ENCODE assay signal across 10 mouse cellular contexts in genomic region chr9:71571150-71571633, GRCm38 (mm10). TPM values are rescaled to one million over a fixed set of nuclear protein-coding genes. Genes with fewer than 3 reads are reported as not detected.
DNase-seq lines count a peak whose midpoint lies in the region; ATAC-seq and TF ChIP-seq lines count a peak whose summit lies in the region.
"Had no signal": no experiment of that assay in that cellular context is flagged by ENCODE, and none has a peak within 500 bp of the region (broad histone marks: within the 10 kb centered on the region; RNA-seq: fewer than 3 reads in every experiment).

No protein-coding gene starts in this region.

- 70% methylated on average over 7 of the region's 7 CpGs for WGBS in heart, embryonic 10.5 days
- WGBS in lung, postnatal 0 days: 44% methylated on average over 7 of the region's 7 CpGs

- peaks cover 26% of the 10 kb centered on the region for H3K4me1 ChIP-seq in heart, embryonic 10.5 days
- peaks cover 7% of the 10 kb centered on the region; the same call in 1 of the 2 replicates for H3K4me1 ChIP-seq in lung, postnatal 0 days (ENCODE audit: insufficient read depth, low read depth, low read length)

- H3K4me2 ChIP-seq in lung, postnatal 0 days (replicated peaks; ENCODE audit: low read depth, low read length): no peak overlapping the region
- H3K4me2 ChIP-seq: hindbrain, embryonic 12.5 days had no signal

- H3K9ac ChIP-seq in lung, postnatal 0 days (replicated peaks; ENCODE audit: low read depth): no peak overlapping the region
- H3K9ac ChIP-seq: hindbrain, embryonic 12.5 days; liver, embryonic 14.5 days had no signal

- DNase-seq in heart, adult 11 months: peak; percentile 92
- no peak for DNase-seq in heart, embryonic 10.5 days (ENCODE audit: low spot score)
- DNase-seq in lung, postnatal 0 days (ENCODE audit: low spot score): peak; percentile 17
- no peak for DNase-seq in lung, postnatal 25 days (ENCODE audit: low spot score)
- peak; percentile 38 for DNase-seq in left cerebral cortex, postnatal 36 days (ENCODE audit: low spot score in 2 of 2)
- peak; percentile 77 for DNase-seq in thymus, postnatal 0 days (ENCODE audit: low spot score)
- DNase-seq in adrenal gland, adult 8-10 months: no peak

- TF ChIP-seq EP300 in lung, postnatal 0 days (IDR thresholded peaks at IDR 0.05): no peak

- H3K36me3 ChIP-seq in heart, embryonic 10.5 days: peaks cover 4% of the 10 kb centered on the region; the same call in 1 of the 2 replicates
- no peaks in the 10 kb centered on the region for H3K36me3 ChIP-seq in lung, postnatal 0 days (ENCODE audit: insufficient read depth, low read length)
- H3K36me3 ChIP-seq: hindbrain, embryonic 12.5 days had no signal

- H3K27me3 ChIP-seq in heart, embryonic 10.5 days (ENCODE audit: insufficient read depth, poor library complexity, severe bottlenecking): no peaks in the 10 kb centered on the region
- H3K27me3 ChIP-seq in lung, postnatal 0 days (replicated peaks; ENCODE audit: insufficient read depth, low read length): no peaks in the 10 kb centered on the region
- H3K27me3 ChIP-seq: hindbrain, embryonic 12.5 days had no signal

- no peak overlapping the region for H3K4me3 ChIP-seq in heart, embryonic 10.5 days
- no peak overlapping the region for H3K4me3 ChIP-seq in lung, postnatal 0 days (ENCODE audit: low read depth, low read length)
- H3K4me3 ChIP-seq: hindbrain, embryonic 12.5 days had no signal

- H3K9me3 ChIP-seq in heart, embryonic 10.5 days: no peaks in the 10 kb centered on the region
- no peaks in the 10 kb centered on the region for H3K9me3 ChIP-seq in lung, postnatal 0 days (ENCODE audit: low read length)
- H3K9me3 ChIP-seq: hindbrain, embryonic 12.5 days had no signal

- intact Hi-C loops in left cerebral cortex, postnatal 36 days (cut with DNase I): no loop called here

- TF ChIP-seq CTCF in lung, postnatal 0 days (IDR thresholded peaks at IDR 0.05): no peak

- ATAC-seq in lung, postnatal 0 days: no peak
- ATAC-seq in CD4-positive, CD25-positive, alpha-beta regulatory T cell, adult 4 months: no peak

- no peak overlapping the region for H3K27ac ChIP-seq in heart, embryonic 10.5 days
- peak overlapping the region; percentile 47; the same call in 1 of the 2 replicates for H3K27ac ChIP-seq in lung, postnatal 0 days (ENCODE audit: low read length)
- H3K27ac ChIP-seq: hindbrain, embryonic 12.5 days; liver, embryonic 14.5 days had no signal

RNA-seq across cellular contexts. Expression of gene Myzap, which starts 21.0 kb away (rescaled TPM):
- polyA plus RNA-seq in heart, embryonic 10.5 days (2016; fragmentation: Nextera tagmentation; extraction: Ambion mirVana): 23.4 and 38.5 TPM in 2 replicates
- 126 and 136 TPM in 2 replicates for polyA plus RNA-seq in lung, postnatal 0 days (2015; fragmentation: Nextera tagmentation; extraction: Ambion mirVana)
- total RNA-seq in left cerebral cortex, postnatal 36 days (2021): 1 to 10 TPM in 1 of 2 experiments, under 1 TPM in 1; 0.86 to 3.1 TPM
- polyA plus RNA-seq in thymus, postnatal 0 days (2015; fragmentation: Nextera tagmentation; extraction: Ambion mirVana): 12.6 and 14.2 TPM in 2 replicates
- total RNA-seq in adrenal gland, adult 8-10 months (2022): 10 to 100 TPM in 3 of 4 experiments, 1 to 10 TPM in 1; 9.8 to 14.4 (median 11.5) TPM
- polyA plus RNA-seq in CD4-positive, CD25-positive, alpha-beta regulatory T cell, adult 4 months (2017; shearing (Covaris generic)): under 1 TPM; 0.35 to 0.71 TPM

Comparison
In these comparisons a context has a peak if more than half of its experiments do, and no peak if none do; other contexts are left out.
1. DNase-seq: peak in heart, adult 11 months (single experiment), lung, postnatal 0 days (single experiment), left cerebral cortex, postnatal 36 days (2 of 2) and thymus, postnatal 0 days (single experiment); none in heart, embryonic 10.5 days (single experiment), lung, postnatal 25 days (single experiment) and adrenal gland, adult 8-10 months (single experiment).